Mouse (Mus musculus) 3134 (cell line): ENCODE results near the gene Pgbd5.
A peak's percentile ranks its signal among the peaks of the same experiment; 100 is the strongest.

Source experiments
- DNase-seq: peaks from one replicate; pipeline ENCODE4 v3.0.0-alpha.2; 2011; ENCODE audit warnings: low spot score; ENCODE audit not compliant: insufficient read length; ENCODE audit errors: extremely low read depth

The Pgbd5 gene

DNA sequence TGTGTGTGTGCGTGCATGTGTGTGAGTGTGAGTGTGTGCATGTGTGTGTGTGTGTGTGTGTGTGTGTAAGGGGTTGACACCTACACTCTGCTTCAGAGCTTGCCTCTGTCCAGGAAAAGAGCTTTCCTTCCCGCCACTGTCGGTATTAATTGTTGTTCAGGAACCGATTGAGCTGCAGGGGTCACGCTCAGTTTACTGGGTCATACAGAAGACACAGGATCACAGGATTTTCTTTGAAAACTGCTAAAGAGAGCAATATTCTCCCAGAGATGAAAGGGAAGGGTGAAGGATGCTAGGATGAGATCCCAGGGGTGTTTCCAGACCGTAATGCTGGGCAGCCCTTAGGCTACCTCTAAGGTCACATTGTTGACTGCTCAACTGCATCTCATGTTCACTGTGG is at the start of gene Pgbd5:
Gene Pgbd5 (minus strand): TSS at position 101 of the 400 bp plus-strand sequence.
- no peak for DNase-seq

GRCm38 (mm10) chr8:124483356-124484115 is 44.1 kb upstream of the Pgbd5 start:
- no peak for DNase-seq

DNA sequence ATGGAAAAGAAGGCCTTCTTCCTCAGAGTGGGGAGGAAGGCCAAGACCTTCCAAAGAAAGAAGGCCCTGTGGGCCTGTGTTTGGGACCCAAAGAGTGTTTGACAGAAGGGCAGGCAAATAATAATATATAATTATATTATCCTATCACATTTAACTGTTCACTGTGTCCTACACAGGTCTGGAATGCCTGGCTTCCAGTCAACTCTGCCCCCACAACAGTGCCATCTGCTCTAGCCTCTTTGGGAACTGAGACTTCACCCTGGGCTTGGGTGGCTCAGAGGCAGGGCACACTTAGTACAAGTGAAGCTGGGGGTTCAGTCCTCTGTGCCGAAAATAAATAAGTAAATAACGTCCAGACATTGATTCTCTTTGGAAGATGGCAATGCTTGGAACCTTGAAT is 43.3 kb upstream of the Pgbd5 start:
- DNase-seq = no peak

GRCm38 (mm10) chr8:124480321-124480720 is 40.9 kb upstream of the Pgbd5 start:
- DNase-seq = no peak

- no peak for DNase-seq
Measured at GRCm38 (mm10) chr8:124479251-124479650, 39.8 kb upstream of the Pgbd5 start.

GRCm38 (mm10) chr8:124476701-124477100 is 37.2 kb upstream of the Pgbd5 start:
- DNase-seq = no peak

- no peak for DNase-seq
Measured at GRCm38 (mm10) chr8:124475690-124476089, 36.2 kb upstream of the Pgbd5 start.

GRCm38 (mm10) chr8:124464641-124465040 is 25.2 kb upstream of the Pgbd5 start:
- no peak for DNase-seq

GRCm38 (mm10) chr8:124463111-124463510 is 23.7 kb upstream of the Pgbd5 start:
- DNase-seq = no peak

DNA sequence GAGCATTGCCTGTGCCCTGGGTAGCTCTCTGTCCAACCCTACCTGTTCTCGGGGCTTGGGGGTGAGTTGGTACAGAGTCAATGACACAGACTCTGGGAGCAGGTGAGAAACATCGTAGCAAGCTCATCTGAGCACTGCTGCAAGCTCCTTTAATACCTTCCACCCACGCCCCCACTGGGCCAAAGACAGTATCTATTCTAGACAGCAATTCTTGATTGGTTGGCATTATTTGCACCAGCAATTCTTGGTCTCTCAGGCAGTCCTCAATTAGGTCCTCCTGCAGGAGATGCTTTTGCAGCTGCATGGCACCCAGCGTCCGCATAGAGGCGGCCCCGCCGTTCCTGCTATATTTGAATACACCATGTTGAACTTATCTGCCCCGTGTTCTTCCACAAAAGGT is 22.7 kb upstream of the Pgbd5 start:
- DNase-seq = no peak

DNA sequence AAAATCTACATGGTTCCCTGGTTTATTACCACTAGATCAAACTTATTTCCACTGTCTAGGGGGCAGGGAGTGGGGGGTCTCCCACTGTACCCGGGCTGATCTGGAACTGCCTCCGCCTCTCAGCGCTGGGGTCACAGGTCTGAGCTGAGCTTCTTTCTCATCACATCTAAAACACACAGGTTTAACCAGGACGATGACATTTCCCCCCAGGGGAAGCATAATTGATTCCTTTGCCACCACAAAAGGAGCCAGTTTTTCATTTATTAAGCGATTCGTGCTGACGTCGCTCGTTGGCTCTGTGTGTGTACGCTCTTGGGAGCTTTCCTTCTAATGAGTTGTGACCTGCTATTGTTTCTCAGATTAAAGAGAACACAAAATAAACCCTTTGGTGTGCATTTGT is 21.6 kb upstream of the Pgbd5 start:
- no peak for DNase-seq

GRCm38 (mm10) chr8:124460660-124461059 is 21.2 kb upstream of the Pgbd5 start:
- no peak for DNase-seq

- no peak for DNase-seq
Measured at GRCm38 (mm10) chr8:124459627-124460026, 20.2 kb upstream of the Pgbd5 start.

DNA sequence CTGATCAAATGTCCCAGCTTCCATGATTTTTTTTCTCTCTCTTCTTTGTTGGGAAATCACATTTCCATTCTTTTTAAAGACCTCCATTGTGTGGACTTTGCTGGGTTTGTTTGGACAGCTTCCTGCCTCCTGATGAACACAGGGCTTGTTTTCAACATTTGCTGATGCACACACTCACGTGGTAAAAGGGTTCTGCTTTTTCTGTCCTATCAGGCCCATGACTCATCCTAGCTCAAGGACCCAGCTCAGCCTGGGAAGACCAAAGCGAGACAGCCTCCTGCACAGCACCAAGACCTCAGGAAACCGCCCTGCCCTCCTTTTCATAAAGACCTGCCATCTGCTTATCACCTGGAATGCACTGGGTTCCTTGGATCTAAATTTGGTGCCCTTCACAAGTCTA is 15.9 kb upstream of the Pgbd5 start:
- DNase-seq = peak; percentile 42

DNA sequence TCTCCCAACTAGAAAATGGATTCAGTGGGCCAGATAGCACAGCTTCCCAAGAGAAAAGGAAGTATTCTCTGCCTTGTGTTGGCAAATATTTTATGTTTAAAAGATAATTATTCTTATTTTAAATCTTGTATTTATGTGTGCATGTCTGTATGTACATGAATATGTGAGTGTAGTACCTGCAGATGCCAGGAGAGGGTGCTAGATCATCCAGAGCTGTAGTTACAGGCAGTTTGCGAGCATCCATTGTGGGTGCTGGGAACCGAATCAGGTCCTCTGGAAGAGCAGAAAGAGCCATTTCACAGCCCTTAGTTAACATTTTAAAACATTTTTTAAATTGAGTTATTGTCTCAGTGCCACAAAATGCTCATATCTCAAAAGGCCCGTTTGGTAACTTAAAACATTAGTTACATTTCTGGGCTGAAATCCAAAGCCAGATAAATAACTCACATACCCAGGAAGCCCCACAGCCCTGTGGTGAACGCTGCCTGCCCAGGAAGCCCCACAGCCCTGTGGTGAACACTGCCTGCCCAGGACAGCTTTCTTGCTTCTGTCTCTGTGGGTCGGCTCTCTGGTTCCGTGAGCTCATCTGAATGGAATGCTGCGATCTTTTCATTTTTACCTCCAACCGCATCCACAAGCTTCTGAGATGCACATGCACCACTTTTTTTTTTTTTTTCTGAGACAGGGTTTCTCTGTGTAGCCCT is 10.9 kb upstream of the Pgbd5 start:
- peak; percentile 89 for DNase-seq

- DNase-seq = no peak
Measured at GRCm38 (mm10) chr8:124448962-124449670, 9.7 kb upstream of the Pgbd5 start.

GRCm38 (mm10) chr8:124436741-124437140 is 2.7 kb downstream of the Pgbd5 start:
- DNase-seq = no peak

GRCm38 (mm10) chr8:124435707-124436243 is 3.7 kb downstream of the Pgbd5 start:
- DNase-seq = no peak

DNA sequence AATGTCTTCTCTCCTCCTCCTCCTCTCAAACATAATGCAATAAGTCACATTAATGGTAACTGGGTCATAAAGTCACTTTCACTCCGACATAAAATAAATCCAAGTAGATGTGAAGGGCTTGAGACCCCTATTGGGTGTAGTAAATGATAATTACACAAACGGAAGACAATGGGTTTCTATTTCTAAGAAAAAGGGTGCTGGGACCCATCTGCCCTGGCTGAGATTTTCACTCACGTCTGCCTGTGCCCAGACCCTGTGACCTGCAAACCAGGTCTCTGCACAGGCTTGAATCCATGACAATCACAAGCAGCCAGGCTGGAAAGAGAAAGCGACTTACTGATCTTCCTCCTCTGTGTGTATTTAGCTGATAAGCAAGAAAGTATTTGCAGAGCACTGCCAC is 4.3 kb downstream of the Pgbd5 start:
- no peak for DNase-seq

- DNase-seq = no peak
Measured at GRCm38 (mm10) chr8:124434126-124434790, 5.2 kb downstream of the Pgbd5 start.
